40 mouse cellular contexts compared by ENCODE assay signal in the genomic region with DNA sequence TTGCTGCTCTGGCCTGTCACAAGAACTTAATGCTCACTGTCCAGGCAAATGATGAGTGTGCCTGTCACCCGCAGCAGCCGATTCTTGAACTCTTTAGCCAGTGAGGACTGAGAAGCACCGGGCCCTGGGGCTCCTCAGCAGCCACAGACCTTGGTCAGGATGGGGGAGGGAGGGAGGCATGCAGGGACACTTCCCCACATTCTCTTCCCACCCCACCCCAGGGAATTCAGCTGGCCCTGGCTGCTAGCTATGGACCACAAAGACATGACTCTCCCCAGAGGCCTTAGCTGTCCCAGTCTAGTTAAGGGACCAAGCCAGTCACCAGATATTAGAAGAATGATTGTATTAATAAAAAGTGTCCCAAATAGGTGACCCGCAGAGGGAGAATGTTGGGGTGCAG. TPM values are rescaled to one million over a fixed set of nuclear protein-coding genes. Genes with fewer than 3 reads are reported as not detected.
"Had no signal": no experiment of that assay in that cellular context is flagged by ENCODE, and none has a peak within 500 bp of the region (broad histone marks: within the 10 kb centered on the region; RNA-seq: fewer than 3 reads in every experiment).

No protein-coding gene starts in this region.

- H3K9me3 ChIP-seq: heart, embryonic 10.5 days; heart, embryonic 12.5 days; heart, embryonic 13.5 days; heart, embryonic 15.5 days; hindbrain, embryonic 10.5 days; hindbrain, embryonic 12.5 days; hindbrain, embryonic 15.5 days; intestine, embryonic 15.5 days; kidney, embryonic 15.5 days had no signal

- H3K27me3 ChIP-seq: intestine, embryonic 15.5 days; kidney, embryonic 15.5 days had no signal

- H3K4me3 ChIP-seq: heart, embryonic 10.5 days; heart, embryonic 12.5 days; heart, embryonic 13.5 days; heart, embryonic 15.5 days; hindbrain, embryonic 10.5 days; hindbrain, embryonic 12.5 days; hindbrain, embryonic 15.5 days; intestine, embryonic 15.5 days; kidney, embryonic 15.5 days; layer of hippocampus, adult 2 months; left cerebral cortex, adult 2 months had no signal

- H3K36me3 ChIP-seq: heart, embryonic 10.5 days; heart, embryonic 12.5 days; heart, embryonic 15.5 days; hindbrain, embryonic 10.5 days; hindbrain, embryonic 12.5 days; hindbrain, embryonic 15.5 days; intestine, embryonic 15.5 days had no signal

- ATAC-seq: hindbrain, embryonic 16.5 days; hindbrain, postnatal 0 days; intestine, embryonic 15.5 days; intestine, embryonic 16.5 days; intestine, postnatal 0 days had no signal

- H3K9ac ChIP-seq: heart, embryonic 12.5 days; heart, embryonic 13.5 days; heart, embryonic 15.5 days; hindbrain, embryonic 12.5 days; hindbrain, embryonic 14.5 days; hindbrain, embryonic 15.5 days; intestine, embryonic 15.5 days; kidney, embryonic 15.5 days had no signal

- DNase-seq: heart, postnatal 10 days; heart, postnatal 36 days; heart, postnatal 4 days; kidney, adult 11 months; kidney, adult 18-20 months; kidney, adult 2 months; kidney, adult 8-10 months; kidney, adult 9 months; kidney, postnatal 10 days; kidney, postnatal 14 days; kidney, postnatal 25 days; kidney, postnatal 36 days; kidney, postnatal 4 days; layer of hippocampus, adult 9-11 months; layer of hippocampus, postnatal 36 days had no signal

- H3K4me2 ChIP-seq: heart, embryonic 11.5 days; heart, embryonic 12.5 days; heart, embryonic 13.5 days; heart, embryonic 15.5 days; hindbrain, embryonic 12.5 days; hindbrain, embryonic 14.5 days; hindbrain, embryonic 15.5 days; intestine, embryonic 15.5 days; kidney, embryonic 15.5 days had no signal

- H3K27ac ChIP-seq: heart, embryonic 10.5 days; heart, embryonic 13.5 days; heart, embryonic 15.5 days; hindbrain, embryonic 10.5 days; hindbrain, embryonic 12.5 days; hindbrain, embryonic 14.5 days; hindbrain, embryonic 15.5 days; hindbrain, postnatal 0 days; intestine, embryonic 15.5 days; kidney, embryonic 15.5 days; kidney, postnatal 0 days; layer of hippocampus, adult 2 months; left cerebral cortex, adult 2 months had no signal

RNA-seq across cellular contexts. Expression of gene Aire, which starts 30.7 kb away (rescaled TPM):
- total RNA-seq: heart, postnatal 10 days; heart, postnatal 25 days; heart, postnatal 36 days; heart, postnatal 4 days had no signal
- polyA plus RNA-seq: heart, embryonic 12.5 days; heart, embryonic 13.5 days; heart, postnatal 0 days; hindbrain, embryonic 10.5 days had no signal

RNA-seq across cellular contexts. Expression of gene Dnmt3l, which starts 32.4 kb away (rescaled TPM):
- total RNA-seq: heart, postnatal 10 days; heart, postnatal 36 days; heart, postnatal 4 days; layer of hippocampus, adult 2 months; layer of hippocampus, postnatal 10 days; left cerebral cortex, adult 18-20 months had no signal
- polyA plus RNA-seq: heart, embryonic 10.5 days; heart, embryonic 11.5 days; heart, embryonic 12.5 days; heart, embryonic 14.5 days; heart, embryonic 15.5 days; heart, postnatal 0 days; hindbrain, embryonic 10.5 days; hindbrain, embryonic 11.5 days; hindbrain, embryonic 14.5 days; hindbrain, embryonic 15.5 days; hindbrain, embryonic 16.5 days; inflammation-experienced regulatory T-cells, adult 6 months had no signal
